Mouse (Mus musculus) right cerebral cortex, postnatal 10 days (tissue): Measurements from ENCODE around the gene Ifnl2.
A peak's percentile ranks its signal among the peaks of the same experiment; 100 is the strongest.

ENCODE experiments used
- DNase-seq, 2 experiments: peaks; one replicate each; pipeline ENCODE4 v3.0.0; 2021; ENCODE audit warnings: low spot score in 2 of 2

Gene Ifnl2

GRCm38 (mm10) chr7:28490903-28491302, 19.4 kb downstream of the Ifnl2 start:
- no peak for DNase-seq

GRCm38 (mm10) chr7:28490410-28490809, 19.8 kb downstream of the Ifnl2 start:
- peak in 1 of 2 experiments; percentile 47 for DNase-seq

DNA sequence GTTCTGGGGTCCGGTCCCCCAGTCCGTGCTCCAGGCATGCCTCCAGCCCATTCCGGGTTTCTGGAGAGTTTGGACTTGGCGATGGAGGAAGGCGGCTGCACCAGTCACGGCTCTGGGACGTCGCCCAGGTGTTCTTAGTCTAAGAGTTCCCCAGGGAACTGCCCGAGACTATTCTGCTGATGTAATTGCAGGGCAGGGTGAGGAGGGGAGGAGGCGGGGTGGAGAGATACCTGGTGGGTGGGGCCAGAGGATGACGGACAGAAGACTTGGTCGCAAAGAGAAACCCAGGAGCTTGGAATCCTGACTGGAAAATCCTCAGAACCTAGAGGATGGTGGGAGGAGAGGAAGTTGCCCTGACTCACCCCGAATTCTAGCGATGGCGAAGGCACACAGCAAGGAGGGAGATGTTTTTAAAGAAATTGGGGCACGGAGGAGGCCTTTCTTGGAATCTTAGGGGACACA, 22.2 kb downstream of the Ifnl2 start:
- peak in 1 of 2 experiments; percentile 36 for DNase-seq

- no peak for DNase-seq
Observed at GRCm38 (mm10) chr7:28484192-28484591, 26.1 kb downstream of the Ifnl2 start.

DNA sequence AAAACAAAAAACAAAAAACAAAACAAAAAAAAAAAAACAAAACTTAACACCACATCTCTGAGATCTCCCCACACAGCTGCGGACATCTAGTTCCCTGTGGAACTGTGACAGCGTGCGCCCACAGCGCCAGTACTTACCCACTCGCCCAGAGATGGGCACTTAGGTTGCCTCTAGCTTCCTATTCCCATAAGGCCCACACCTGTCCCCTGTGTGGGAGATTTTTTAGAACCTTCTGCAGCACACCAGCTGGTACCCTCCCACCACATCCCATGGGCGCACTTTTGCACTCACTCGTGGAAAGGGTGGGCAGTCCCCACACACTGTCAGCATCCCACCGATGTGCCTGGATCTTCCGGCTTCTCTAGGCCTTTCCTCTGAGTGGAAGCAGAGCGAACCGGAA, 27.4 kb downstream of the Ifnl2 start:
- no peak for DNase-seq

DNA sequence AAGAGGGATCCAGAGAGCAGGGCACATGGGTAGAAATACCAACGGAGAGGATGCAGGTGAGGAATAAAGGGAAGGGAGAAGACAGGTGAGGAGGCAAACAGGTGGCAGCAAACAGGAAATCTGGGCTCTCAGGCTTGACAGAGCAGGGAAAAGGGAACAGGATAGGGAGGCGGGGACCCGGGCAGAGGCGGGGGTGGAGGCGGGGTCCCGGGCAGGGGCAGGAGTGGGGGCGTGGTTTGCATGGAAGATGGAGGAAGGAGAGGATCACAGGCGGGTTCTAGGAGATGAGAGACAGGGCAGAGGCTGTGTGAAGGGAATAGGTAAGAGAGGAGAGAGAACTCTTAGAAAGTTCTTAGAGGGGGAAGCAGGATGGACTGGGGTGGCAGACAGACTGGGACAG, 31.4 kb downstream of the Ifnl2 start:
- DNase-seq: no peak

GRCm38 (mm10) chr7:28477363-28477762, 32.9 kb downstream of the Ifnl2 start:
- DNase-seq: no peak

- DNase-seq: no peak
Observed at GRCm38 (mm10) chr7:28476191-28476590, 34.1 kb downstream of the Ifnl2 start.

- peak in 1 of 2 experiments; percentile 38 for DNase-seq
Observed at GRCm38 (mm10) chr7:28467213-28467751, 43.0 kb downstream of the Ifnl2 start.

- peak in 1 of 2 experiments; percentile 39 for DNase-seq
Observed at GRCm38 (mm10) chr7:28466721-28467212, 43.5 kb downstream of the Ifnl2 start.

GRCm38 (mm10) chr7:28464416-28465212, 45.6 kb downstream of the Ifnl2 start:
- DNase-seq: peak; percentile 94 to 96

GRCm38 (mm10) chr7:28462769-28463168, 47.5 kb downstream of the Ifnl2 start:
- no peak for DNase-seq

GRCm38 (mm10) chr7:28460361-28460760, 49.9 kb downstream of the Ifnl2 start:
- no peak for DNase-seq
